Mouse (Mus musculus) ovary, adult 18-20 months (tissue): ENCODE results near the gene Gm20458.
A peak's percentile ranks its signal among the peaks of the same experiment; 100 is the strongest.

Source experiments
- DNase-seq: peaks from one replicate; pipeline ENCODE4 v3.0.0; 2022; ENCODE audit warnings: low spot score, mixed read lengths

The Gm20458 gene

DNA sequence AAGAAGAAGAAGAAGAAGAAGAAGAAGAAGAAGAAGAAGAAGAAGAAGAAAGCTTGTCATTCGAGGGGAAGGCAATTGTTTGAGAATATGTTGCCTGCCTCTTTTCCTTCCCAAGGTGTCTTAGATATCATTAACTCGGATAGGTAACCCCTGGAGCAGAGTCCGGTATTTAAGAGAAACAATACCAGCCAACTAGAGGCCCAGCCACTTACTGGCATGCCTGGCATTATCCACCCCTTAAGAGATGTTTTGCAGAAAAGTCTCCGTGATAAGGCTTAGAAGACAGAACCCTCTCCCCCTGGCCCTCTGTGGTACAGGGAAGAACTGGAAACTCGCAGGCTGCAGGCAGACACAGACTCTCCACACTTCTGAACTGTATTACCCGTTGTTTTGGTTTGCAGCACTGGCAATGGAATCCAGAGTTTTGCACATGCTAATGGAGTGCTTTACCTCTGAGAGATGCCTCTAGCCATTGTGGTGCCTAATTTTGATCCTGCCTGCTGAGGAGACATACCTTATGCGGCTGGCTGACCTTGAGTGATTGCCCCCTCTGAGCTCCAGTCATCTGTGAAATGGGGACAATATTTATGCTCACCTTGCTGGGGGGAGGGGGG lies 6.8 kb upstream of the Gm20458 start:
- no peak for DNase-seq

DNA sequence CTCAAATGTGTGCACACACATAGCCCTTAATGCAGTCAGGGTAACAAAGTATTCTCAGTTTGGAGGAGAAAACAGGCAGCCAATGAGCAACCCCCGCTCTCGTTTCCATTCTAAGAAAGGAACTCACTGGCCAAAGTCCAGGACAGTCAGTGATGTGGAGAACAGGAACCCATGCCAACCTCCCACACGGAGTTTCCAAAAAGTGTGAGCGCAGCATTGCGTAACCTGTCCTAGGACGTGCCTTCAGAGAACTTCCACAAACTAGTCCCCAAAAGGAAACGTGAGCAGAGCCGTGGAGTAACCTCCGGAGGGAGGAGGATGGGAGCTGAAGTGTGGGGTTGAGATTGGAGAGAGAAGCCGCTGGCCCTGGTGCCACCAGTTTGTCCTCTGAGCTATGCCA lies 5.9 kb upstream of the Gm20458 start:
- peak; percentile 71 for DNase-seq

DNA sequence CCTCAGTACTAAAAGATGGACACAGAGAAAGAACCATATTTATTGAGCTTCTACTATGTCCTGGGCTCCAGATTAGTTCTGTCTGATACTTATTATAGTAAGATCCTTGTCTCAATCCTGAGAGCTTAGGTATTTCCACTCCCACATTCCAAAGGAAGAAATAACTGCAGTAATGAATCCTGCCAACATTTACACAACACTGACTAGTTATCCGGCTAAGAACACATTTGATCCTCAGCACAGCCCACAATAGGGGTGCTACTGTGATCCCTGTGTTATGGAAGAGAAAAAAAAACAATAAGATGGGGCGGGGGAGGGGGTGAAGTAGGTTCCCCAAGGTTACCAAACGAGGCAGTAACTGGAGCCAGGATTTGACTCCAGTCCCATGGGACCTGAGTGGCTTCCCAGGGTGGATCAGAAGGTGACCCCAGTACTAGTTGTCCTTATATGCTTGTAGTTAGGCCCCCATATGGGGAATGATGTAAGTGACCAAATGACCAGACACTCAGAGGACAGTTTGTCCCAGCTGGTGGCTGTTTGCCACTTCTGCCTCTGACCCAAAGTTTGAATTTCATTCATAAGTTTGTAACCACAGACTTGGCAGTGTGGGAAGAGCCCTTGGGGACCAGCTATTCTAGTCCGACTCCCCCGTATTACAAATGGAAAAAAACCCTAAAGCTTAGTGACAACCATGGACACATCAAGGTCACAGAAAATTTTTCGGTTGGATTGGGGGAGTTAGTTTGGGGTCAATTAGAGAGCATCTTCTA lies 5.2 kb upstream of the Gm20458 start:
- DNase-seq = no peak

- no peak for DNase-seq
Observed at GRCm38 (mm10) chr2:164456413-164456812, 4.4 kb upstream of the Gm20458 start.

DNA sequence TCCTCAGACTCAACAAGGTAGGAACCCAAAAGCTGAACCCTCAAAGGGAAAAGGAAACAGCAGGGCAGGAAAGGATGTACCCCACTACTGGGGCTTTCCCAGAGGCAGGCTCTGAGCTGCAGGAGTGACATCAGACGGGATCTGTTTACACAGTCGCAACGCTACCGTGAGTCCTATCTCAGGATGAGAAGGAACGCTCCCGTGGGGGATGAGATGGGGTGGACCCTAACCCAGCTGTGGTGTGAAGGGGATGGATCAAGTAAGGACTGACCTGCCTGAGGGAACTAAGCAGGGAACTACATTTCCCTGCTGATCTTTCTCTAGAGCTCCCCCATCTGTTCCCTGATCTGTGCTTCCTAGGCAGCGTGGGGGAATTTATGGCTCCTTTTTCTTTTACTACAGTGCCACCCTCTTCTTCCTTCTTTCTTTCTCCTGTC lies 3.9 kb upstream of the Gm20458 start, which contains the start of gene Sys1:
Gene Sys1, plus strand, starts transcription at position 101 of the 437 bp plus-strand sequence.
- no peak for DNase-seq

GRCm38 (mm10) chr2:164457942-164458341 lies 2.8 kb upstream of the Gm20458 start:
- no peak for DNase-seq

GRCm38 (mm10) chr2:164458535-164458934 lies 2.2 kb upstream of the Gm20458 start:
- DNase-seq = no peak

- DNase-seq = no peak
Observed at GRCm38 (mm10) chr2:164465161-164465560, 4.4 kb downstream of the Gm20458 start.

GRCm38 (mm10) chr2:164466787-164467186 lies 6.0 kb downstream of the Gm20458 start:
- DNase-seq = no peak

GRCm38 (mm10) chr2:164470254-164470653 lies 9.5 kb downstream of the Gm20458 start:
- DNase-seq = no peak

GRCm38 (mm10) chr2:164473624-164474023 lies 12.9 kb downstream of the Gm20458 start, which contains the start of gene Trp53tg5:
TSS of gene Trp53tg5 (minus strand) at chr2:164473724.
- no peak for DNase-seq

- peak; percentile 26 for DNase-seq
Observed at GRCm38 (mm10) chr2:164485681-164486257, 25.0 kb downstream of the Gm20458 start, which contains the start of gene Dbndd2. TSS of gene Dbndd2 (plus strand) at chr2:164486106.

DNA sequence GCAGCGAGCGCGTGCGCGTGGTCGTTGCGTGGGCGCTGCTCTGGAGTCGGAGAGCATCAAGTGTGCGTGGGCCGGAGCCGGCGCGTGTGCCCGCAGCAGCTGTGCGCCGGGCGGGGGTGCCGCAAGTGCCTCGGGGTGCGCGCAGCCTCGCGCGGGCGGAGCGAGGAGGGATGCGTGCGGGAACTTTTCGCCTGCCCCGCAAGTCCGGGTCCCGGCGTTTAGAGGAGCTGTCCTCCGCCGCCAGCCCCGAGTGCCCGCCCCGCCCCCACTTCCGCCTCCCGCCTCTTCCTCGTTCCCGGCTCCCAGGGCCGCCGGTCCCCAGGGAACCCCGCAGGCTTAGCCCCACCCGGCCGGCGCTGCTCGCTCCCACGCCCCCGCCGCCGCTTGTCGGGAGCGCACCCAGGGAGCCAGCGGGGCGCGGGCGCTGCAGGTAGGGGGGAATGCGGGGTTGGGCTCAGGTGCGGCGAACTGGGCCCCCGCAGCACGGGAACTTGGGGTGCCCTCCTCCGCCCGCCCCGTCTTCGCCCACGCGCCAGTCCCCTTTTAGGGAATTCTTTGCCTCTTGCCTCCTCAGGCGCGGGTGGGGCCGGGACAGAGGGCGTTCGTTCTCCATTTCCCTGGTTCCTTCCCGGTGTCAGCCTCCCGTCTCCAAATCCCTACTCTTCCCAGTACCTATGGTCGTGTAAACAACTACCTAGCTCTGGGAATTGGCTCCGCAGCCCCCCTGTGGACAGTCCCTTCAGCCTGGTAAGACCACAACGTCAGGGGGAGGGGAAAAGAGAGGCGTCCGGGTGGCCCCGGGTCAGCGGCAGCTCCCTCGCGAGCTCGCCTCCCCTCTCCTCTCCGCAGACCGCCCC lies 25.7 kb downstream of the Gm20458 start:
- DNase-seq = no peak

GRCm38 (mm10) chr2:164487115-164487527 lies 26.4 kb downstream of the Gm20458 start:
- DNase-seq = no peak

DNA sequence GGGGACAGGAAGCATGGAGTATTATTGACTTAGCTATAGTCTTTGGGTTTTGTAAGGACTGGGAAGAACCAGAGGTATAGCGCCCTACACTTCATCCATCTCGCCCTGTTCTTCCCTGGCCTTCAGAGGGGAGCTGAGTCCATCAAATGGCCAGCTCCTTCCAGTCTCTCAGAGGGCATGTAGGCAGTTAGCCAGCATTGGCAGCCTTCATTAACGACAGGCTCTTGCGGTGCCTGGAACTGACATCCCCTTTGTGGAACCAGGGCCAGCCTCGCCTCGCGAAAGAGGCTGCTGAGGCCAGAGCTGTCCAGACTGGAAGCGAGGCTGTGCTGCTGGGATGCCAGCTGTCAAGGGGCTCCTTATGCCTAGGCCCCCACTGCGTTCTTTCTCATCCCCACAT lies 27.0 kb downstream of the Gm20458 start:
- DNase-seq = no peak

DNA sequence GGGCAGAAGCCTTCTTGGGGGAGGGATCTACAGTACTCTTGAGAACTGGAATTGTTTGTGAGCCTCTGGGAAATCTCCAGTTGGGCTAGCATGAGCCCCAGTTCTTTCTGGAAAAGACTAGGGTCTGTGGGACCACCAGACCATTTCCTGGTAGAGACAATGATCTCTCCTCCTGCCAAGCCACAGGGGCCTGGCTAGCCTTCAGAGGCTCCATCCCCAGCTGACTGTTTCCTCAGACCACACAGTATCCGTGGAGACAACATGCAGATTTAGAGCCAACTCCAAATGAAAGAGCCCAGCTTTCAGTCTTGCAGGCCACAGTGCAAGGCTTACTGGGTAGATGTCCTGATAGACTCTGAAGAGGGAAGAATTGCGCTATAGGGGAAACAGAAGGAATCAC lies 33.4 kb downstream of the Gm20458 start:
- no peak for DNase-seq

DNA sequence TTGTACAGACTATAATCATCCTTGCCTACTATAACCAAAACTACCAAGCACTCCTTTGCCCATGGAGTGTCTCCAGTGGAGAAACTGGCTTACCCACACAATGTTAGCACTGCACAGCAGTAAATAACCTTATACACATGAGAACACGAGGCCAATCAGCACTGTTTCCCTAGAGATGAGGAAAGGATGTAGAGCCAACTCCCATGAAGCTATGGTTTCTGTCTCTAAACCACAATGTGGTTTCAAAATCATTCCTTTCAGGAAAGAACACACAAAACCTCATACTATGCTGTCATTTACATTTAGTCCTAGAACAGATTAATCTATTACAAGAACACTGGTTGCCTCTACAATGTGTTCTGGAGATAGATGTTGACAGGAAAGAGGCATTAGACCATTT lies 35.6 kb downstream of the Gm20458 start:
- DNase-seq = no peak

- DNase-seq = peak; percentile 77
Observed at GRCm38 (mm10) chr2:164496847-164497690, 36.3 kb downstream of the Gm20458 start, which contains the start of gene Pigt. TSS of gene Pigt (plus strand) at chr2:164497520.

DNA sequence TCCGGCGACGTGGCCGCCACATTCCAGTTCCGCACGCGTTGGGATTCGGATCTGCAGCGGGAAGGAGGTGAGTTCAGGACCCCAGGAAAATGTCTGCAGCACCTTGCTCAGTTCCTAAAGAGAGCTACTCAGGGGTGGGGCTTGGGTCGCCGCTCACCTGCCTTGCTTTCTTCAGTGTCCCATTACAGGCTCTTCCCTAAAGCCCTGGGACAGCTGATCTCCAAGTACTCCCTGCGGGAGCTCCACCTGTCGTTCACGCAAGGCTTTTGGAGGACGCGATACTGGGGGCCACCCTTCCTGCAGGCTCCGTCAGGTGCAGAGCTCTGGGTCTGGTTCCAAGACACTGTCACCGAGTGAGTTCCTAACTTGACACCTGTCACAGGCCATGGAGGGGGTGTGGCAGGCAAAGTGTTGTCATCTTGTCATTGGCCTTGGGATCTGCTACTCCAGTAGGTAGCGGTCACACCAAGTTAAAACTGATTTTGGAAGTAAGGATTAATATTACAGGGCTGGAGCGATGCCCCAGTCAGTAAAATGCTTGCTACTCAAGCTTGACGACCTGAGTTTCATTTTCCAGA lies 37.0 kb downstream of the Gm20458 start:
- no peak for DNase-seq

DNA sequence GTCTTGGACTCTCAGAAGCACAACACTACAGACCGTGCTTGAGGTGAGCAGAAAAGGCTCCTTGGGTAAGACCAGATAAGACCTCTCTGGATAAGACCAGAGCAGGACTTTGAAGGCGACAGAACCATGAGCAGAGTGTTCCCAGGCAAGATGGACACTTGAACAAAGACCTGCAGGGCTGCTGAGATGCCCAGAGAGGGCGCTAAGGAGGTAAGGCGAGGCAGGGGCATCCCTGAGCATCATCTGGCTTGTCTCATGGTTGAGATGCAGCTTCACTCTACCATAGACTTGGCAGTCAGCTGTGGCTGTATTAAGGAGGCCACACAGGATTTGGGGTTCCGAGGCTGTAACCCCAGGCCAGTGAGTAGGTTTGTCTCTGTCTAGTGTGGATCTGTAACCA lies 38.5 kb downstream of the Gm20458 start:
- DNase-seq = no peak

DNA sequence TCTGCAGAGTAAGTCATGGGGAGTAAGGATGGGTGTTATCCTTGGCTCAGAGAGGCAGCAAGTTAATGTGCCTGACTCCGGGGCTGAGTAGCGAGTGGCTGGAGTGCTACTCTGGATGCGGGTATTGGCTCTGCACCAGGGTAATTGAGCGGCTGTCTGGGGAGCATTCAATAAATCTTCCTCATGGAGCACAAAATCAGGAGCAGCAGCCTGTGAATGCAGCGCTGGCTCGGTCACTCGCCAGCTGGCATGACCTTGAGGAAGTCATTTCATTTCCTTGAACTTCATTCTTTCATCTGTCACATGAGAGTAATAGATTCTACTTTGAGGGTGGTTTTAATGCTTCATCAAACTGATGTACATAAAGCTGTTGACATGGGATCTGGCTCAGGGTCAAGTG lies 39.7 kb downstream of the Gm20458 start:
- no peak for DNase-seq
